In genomic region chr10:26713986-26714385, GRCm38 (mm10) we compare ENCODE assay signal across 18 mouse cellular contexts.
"Had no signal": no experiment of that assay in that cellular context is flagged by ENCODE, and none has a peak within 500 bp of the region (broad histone marks: within the 10 kb centered on the region; RNA-seq: fewer than 3 reads in every experiment).

No protein-coding gene starts in this region.

- H3K4me1 ChIP-seq: midbrain, embryonic 10.5 days; midbrain, embryonic 12.5 days; neural tube, embryonic 13.5 days; neural tube, embryonic 15.5 days had no signal

- H3K36me3 ChIP-seq: midbrain, embryonic 10.5 days; midbrain, embryonic 12.5 days; neural tube, embryonic 13.5 days; neural tube, embryonic 15.5 days had no signal

- H3K27ac ChIP-seq: midbrain, embryonic 10.5 days; midbrain, embryonic 12.5 days; neural tube, embryonic 13.5 days; neural tube, embryonic 15.5 days had no signal

- H3K9ac ChIP-seq: lung, embryonic 14.5 days; midbrain, embryonic 12.5 days; neural tube, embryonic 13.5 days; neural tube, embryonic 15.5 days had no signal

- H3K4me3 ChIP-seq: midbrain, embryonic 10.5 days; midbrain, embryonic 12.5 days; myocyte; neural tube, embryonic 13.5 days; neural tube, embryonic 15.5 days had no signal

- H3K27me3 ChIP-seq: midbrain, embryonic 12.5 days; neural tube, embryonic 13.5 days; neural tube, embryonic 15.5 days had no signal

- DNase-seq: lung, adult 18-20 months; lung, embryonic 14.5 days; lung, postnatal 10 days; lung, postnatal 4 days; midbrain, embryonic 14.5 days; retina, postnatal 1 day; right cerebral cortex, postnatal 25 days; right cerebral cortex, postnatal 4 days; spleen, adult 18-20 months; thymus, adult 18-20 months; thymus, postnatal 14 days; thymus, postnatal 4 days had no signal

- ATAC-seq: midbrain, embryonic 16.5 days had no signal

- H3K9me3 ChIP-seq: midbrain, embryonic 10.5 days; midbrain, embryonic 12.5 days; neural tube, embryonic 13.5 days; neural tube, embryonic 15.5 days had no signal

- H3K4me2 ChIP-seq: lung, embryonic 14.5 days; midbrain, embryonic 12.5 days; neural tube, embryonic 13.5 days; neural tube, embryonic 15.5 days had no signal
